Mouse (Mus musculus): Measurements from ENCODE around the gene Tmem269.

DNA sequence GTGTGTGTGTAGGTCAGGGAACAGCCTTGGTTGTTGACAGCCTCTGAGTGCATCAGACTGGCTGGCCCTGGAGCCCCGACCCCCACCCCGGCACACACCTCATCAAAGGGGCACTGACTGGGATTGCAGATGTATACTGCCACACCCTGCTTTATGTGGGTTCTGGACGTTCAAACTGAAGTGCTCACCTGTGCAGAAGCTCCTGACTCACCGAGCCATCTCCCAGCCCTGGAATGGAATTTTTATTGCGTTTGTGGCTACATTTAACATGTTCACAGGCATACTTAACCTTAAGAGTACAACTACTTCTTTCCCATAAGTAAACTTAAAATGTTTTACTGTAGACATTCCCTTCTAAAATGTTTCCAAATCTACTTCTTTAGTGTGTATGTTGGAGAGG lies 60.1 kb downstream of the Tmem269 start:
- no peak for TF ChIP-seq CTCF (IDR thresholded peaks at IDR 0.05; ENCODE audit: extremely low read depth, insufficient read depth, insufficient read length, insufficient replicate concordance)
- no peak for TF ChIP-seq POLR2A (IDR thresholded peaks at IDR 0.05; ENCODE audit: low read depth, low read length)
